Mouse (Mus musculus): ENCODE data around the gene P3h4.

The P3h4 gene

GRCm38 (mm10) chr11:100392958-100393357 is 21.7 kb downstream of the P3h4 start:
- no peak for DNase-seq (ENCODE audit: low spot score in 2 of 2)

- no peak for DNase-seq (ENCODE audit: low spot score in 2 of 2)
Measured at GRCm38 (mm10) chr11:100391884-100392345, 22.7 kb downstream of the P3h4 start.

DNA sequence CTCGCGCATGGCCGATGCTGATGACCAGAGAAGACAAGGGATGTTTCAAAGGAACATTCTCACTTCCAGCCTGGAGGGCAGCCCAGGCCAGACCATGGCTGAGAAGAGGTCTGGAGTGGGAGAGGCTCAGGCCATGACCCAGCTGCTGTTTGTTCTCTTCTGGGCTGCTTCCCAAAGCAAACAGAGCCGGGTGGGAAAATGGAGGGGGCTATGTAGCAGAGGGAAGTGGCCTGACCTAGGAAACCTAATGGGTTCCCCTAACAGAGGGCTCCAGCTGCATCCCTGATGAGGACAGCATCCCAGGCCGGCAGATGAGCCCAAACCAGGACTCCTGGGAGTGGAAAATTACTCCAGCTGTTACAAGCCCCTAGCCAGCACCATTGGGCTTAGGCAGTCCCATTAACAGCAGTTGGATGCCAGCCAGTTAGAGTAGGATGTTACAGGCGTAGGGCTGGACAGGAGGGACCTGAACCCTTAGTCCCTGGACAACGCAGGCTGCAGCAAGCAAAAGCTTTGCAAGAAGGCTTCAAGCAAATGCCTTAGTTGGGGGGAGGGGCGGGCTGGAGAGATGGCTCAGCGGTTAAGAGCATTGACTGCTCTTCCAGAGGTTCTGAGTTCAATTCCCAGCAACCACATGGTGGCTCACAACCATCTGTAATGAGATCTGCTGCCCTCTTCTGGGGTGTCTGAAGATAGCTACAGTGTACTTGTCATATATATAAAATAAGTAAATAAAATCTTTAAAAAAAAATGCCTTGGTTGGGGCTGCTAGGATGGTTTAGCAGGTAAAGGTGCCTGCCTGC is 23.4 kb downstream of the P3h4 start:
- no peak for DNase-seq (ENCODE audit: low spot score in 2 of 2)

DNA sequence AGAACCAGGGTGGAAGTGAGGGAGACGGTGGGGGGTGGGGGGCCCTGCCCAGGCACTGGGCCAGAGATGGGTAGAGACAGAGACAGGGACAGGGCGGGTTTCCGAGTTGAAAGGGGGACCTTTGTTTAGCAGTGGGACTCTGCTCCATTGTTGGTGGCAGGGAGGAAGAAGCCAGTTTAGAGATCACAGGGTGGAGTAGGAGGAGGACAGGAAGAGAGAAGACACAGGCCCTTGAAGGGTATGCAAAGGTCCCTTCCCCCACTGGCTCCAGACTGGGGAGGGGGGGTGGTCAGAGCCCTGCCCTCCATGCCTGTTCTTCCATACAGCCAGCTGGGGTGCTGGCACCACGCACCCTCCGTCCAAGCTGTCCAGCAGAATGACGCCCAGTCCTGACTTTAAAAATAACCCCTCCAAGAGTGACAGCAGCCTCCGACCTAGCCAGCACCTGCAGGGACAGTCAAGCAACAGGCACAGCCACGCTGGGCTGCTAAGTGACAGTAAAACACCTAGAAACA is 24.6 kb downstream of the P3h4 start:
- no peak for DNase-seq (ENCODE audit: low spot score in 2 of 2)

GRCm38 (mm10) chr11:100388588-100388987 is 26.0 kb downstream of the P3h4 start:
- DNase-seq (ENCODE audit: low spot score in 2 of 2): no peak

GRCm38 (mm10) chr11:100387589-100388375 is 26.9 kb downstream of the P3h4 start:
- no peak for DNase-seq (ENCODE audit: low spot score in 2 of 2)

- DNase-seq (ENCODE audit: low spot score in 2 of 2): no peak
Measured at GRCm38 (mm10) chr11:100387111-100387510, 27.5 kb downstream of the P3h4 start.

DNA sequence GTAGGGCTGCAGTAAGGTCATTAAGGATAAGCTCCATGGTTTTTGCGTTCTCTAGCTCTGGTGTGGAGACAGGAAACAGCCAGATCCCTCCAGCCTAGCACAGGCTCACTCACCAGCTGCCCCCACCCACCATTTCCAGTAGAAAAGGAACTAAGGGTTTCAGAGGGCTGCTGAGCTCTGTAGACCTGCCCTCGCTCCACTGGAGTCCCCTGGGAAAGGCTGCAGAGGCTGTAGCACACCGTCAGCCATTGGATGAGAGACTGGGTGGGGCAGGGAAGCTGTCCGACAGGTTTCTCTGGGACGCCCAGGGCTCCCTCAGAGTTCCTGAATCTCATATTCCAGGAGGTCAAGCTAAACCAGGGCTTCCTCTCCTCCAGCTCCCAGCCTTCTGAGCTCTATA is 28.1 kb downstream of the P3h4 start:
- DNase-seq (ENCODE audit: low spot score in 2 of 2): no peak

- DNase-seq (ENCODE audit: low spot score in 2 of 2): no peak
Measured at GRCm38 (mm10) chr11:100385016-100385415, 29.6 kb downstream of the P3h4 start.

DNA sequence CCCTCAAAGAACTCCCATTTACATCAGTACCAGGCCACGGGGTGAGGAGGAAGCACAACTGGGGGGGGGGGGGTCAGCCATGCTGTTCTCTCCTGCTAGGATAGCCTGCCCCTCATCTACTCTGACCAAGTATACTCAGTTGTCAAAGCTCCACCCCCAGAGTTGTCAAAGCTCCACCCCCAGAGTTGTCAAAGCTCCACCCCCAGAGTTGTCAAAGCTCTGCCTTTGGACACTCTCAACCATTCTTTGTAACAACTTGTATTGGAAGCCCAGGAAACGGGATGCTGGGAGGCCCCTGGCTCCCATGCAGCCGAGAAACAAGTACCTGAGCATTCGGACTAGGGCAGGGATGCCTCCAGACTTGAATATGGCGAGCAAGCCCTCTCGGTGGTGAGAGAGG is 32.0 kb downstream of the P3h4 start:
- DNase-seq (ENCODE audit: low spot score in 2 of 2): no peak

- DNase-seq (ENCODE audit: low spot score in 2 of 2): no peak
Measured at GRCm38 (mm10) chr11:100379311-100379710, 35.3 kb downstream of the P3h4 start.

DNA sequence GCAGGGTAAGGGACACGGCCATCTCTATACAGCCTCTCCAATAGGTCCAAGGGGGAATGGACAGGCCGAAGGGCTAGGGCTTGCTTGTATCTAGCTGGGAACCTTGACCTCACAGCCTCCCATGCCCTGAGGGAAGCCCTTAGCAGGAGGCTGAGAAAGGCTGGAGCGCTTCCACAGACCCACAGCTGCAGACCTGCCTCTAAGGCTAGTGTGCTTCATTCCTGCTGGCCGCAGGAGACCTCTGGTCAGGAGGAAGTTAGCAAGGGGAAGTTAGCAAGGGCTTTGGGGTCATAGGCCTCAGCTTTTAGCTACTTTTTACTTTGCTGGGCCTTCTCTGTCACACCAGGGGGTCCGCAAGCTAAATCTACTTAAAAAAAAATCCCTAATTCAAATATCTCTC is 36.2 kb downstream of the P3h4 start:
- DNase-seq (ENCODE audit: low spot score in 2 of 2): no peak

DNA sequence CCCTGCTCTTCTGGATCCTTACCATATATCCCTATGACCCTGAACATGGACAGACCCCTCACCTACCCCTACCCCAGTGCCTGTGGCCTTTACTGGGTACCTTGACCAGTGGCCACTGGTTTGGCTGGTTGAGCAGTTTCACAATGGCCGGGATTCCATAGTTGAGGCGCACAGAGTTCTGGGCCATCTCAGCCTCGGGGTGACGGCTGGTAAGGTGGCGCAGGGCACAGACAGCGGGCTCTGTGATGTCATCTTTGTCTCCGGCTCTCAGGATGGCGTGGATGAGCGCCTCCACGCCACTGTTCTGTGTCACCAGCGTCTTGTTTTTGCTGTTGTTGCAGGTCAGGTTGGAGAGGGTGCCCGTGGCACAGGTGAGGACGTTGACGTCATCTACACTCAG is 36.6 kb downstream of the P3h4 start:
- DNase-seq (ENCODE audit: low spot score in 2 of 2): no peak

DNA sequence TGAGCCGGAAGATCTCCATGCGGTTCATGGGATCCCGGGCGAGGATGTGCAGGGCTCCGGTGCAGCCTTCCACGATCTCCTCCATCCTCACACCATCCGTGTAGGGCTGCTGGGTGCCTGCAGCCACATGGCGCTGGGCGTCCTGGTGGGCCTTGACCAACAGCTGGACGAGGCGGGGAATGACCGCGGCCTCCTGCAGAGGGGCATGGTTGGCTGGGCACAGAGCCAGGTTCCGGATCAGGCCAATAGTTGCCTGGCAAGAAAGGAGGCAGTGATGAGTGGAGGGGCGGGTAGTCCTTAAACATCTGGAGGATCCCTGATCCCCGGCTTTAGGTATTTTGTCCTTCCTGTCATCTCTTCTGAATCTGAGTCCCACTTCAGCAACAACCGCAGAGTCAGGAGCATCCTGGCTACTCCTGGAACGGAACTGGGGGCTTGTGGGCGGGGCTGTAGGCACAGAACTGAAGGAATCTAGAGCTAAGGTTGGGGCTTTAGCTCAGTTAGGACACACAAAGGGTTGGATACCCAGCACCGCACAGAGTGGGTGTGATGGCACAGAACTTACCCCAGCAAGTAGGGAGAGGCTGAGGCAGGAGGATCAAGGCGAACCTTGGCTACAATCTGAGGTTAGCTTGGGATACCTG is 37.8 kb downstream of the P3h4 start:
- no peak for DNase-seq (ENCODE audit: low spot score in 2 of 2)

GRCm38 (mm10) chr11:100376005-100376404 is 38.6 kb downstream of the P3h4 start:
- DNase-seq (ENCODE audit: low spot score in 2 of 2): no peak

- DNase-seq (ENCODE audit: low spot score in 2 of 2): no peak
Measured at GRCm38 (mm10) chr11:100375127-100375526, 39.5 kb downstream of the P3h4 start.

DNA sequence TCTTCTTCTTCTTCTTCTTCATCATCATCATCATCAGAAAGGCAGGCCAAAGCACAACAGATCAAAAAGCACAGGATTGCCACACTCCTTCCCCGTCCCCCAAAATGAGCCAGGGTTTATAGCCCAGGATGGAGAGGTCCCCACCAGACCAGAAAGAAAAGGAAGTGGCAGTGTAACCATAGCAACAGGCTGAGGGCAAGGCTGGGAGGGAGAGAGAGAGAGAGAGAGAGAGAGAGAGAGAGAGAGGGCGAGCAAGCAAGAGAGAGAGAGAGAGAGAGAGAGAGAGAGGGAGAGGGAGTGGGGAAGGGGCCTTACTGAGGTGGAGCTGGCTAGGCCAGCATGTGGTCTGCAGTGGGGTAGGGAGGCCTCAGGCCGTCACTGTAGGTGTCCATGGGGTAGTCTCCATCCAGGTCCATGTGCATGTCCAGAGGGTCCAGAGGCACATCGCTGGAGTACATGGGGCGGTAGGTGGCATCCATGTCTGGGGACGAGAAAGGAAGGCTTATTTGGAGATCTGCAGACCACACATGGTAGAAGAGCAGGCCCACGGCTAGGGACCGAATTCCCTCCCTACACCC is 42.6 kb downstream of the P3h4 start:
- DNase-seq (ENCODE audit: low spot score in 2 of 2): no peak

DNA sequence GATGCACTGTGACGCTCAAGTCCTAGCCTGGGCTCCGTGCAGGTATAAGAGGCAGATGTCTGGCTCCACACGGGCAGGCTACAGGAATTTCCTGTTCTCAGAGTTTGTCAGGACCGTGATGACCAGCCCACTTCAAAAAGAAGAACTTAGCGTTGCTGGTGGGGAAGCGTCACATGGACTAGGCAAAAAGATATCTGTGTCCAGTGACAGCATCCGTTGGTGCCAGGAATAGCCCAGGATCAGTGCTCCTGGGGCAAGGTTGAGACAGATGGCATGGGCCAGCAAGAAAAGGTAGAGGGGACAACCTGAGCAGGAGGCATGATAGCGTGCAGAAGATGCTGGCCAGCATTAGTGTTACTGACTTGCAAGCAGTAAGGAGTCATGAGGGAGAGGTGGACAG is 44.8 kb downstream of the P3h4 start:
- no peak for DNase-seq (ENCODE audit: low spot score in 2 of 2)

GRCm38 (mm10) chr11:100369145-100369544 is 45.5 kb downstream of the P3h4 start:
- DNase-seq (ENCODE audit: low spot score in 2 of 2): no peak

DNA sequence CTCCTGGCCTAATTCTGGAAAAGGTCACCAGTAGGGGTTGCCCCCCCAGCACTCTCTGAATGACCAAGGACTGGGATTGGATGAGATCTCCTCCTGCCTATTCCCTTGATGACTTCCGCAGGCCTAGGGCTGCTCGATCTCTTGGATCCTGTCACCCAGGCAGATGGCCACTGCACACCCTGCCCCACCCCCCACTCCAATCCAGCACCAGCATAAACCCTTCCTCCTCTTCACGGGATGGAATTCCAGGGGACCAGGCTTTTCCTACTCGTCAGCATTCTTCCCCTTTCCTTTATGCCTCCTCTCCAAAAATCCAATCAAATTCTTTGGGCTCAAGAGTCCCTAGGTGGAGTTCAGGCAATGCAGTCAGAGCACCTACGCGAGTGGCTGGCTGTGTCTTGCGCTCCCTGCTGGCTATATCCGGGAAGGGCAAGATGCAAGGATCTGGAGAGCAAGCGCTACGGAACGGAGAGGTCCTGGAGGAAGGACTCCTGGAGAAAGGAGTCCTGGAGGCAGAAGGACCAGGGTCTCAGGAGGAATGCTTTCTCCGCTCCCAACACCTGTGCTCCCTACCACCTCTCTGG is 51.6 kb downstream of the P3h4 start:
- DNase-seq (ENCODE audit: low spot score in 2 of 2): peak in 1 of 2 experiments; percentile 44

GRCm38 (mm10) chr11:100362209-100362978 is 52.2 kb downstream of the P3h4 start:
- peak; percentile 42 to 68 for DNase-seq (ENCODE audit: low spot score in 2 of 2)

All from spleen, postnatal 14 days (tissue).